Comparison of ENCODE assay signal across 15 mouse cellular contexts in genomic region chr6:72768097-72768496, GRCm38 (mm10). TPM values are rescaled to one million over a fixed set of nuclear protein-coding genes. Genes with fewer than 3 reads are reported as not detected.
"Had no signal": no experiment of that assay in that cellular context is flagged by ENCODE, and none has a peak within 500 bp of the region (broad histone marks: within the 10 kb centered on the region; RNA-seq: fewer than 3 reads in every experiment).

No protein-coding gene starts in this region.

- DNase-seq: kidney, postnatal 36 days; layer of hippocampus, adult 9-11 months; lung, adult 18-20 months; retina, postnatal 1 day; right cerebral cortex, postnatal 4 days; spleen, adult 18-20 months; thymus, adult 18-20 months; thymus, postnatal 14 days had no signal

- ATAC-seq: midbrain, embryonic 15.5 days had no signal

- H3K4me3 ChIP-seq: megakaryocyte, embryonic 14.5 days; midbrain, embryonic 15.5 days; neural tube, embryonic 12.5 days had no signal

- H3K9ac ChIP-seq: liver, embryonic 14.5 days; midbrain, embryonic 15.5 days; neural tube, embryonic 12.5 days had no signal

- H3K9me3 ChIP-seq: midbrain, embryonic 15.5 days; neural tube, embryonic 12.5 days had no signal

- H3K4me1 ChIP-seq: megakaryocyte, embryonic 14.5 days; midbrain, embryonic 15.5 days had no signal

- H3K27ac ChIP-seq: liver, embryonic 14.5 days; macrophage; midbrain, embryonic 15.5 days; neural tube, embryonic 12.5 days had no signal

- H3K27me3 ChIP-seq: midbrain, embryonic 15.5 days; neural tube, embryonic 12.5 days had no signal

- H3K36me3 ChIP-seq: midbrain, embryonic 15.5 days had no signal

- H3K4me2 ChIP-seq: midbrain, embryonic 11.5 days; midbrain, embryonic 15.5 days; neural tube, embryonic 12.5 days had no signal

RNA-seq across cellular contexts. Expression of gene Tcf7l1, which starts 21.0 kb away (rescaled TPM):
- total RNA-seq: monocyte, adult 5-6 weeks had no signal
- polyA plus RNA-seq: macrophage had no signal
